Mouse (Mus musculus) liver, postnatal 0 days (tissue): ENCODE data around the gene C1d. TPM values are rescaled to one million over a fixed set of nuclear protein-coding genes. Genes with fewer than 3 reads are reported as not detected.

ENCODE experiments used
- ATAC-seq: fragments of 200-750 bp; cut with Nextera tagmentation; 2 replicates; pipeline ENCODE4 v1.8.0; 2017; ENCODE audit warnings: mild to moderate bottlenecking, moderate library complexity
- DNase-seq: peaks from one replicate; pipeline ENCODE4 v3.0.0-alpha.2; 2016
- H3K27ac ChIP-seq: fragments of 300-500 bp; sonication (generic); 2 replicates; pipeline ENCODE4 v1.5.1; 2014; ENCODE audit warnings: antibody characterized with exemption, moderate library complexity, mild to moderate bottlenecking, low read depth
- H3K27me3 ChIP-seq: fragments of 300-500 bp; sonication (generic); 2 replicates; pipeline ENCODE4 v1.6.1; 2014; ENCODE audit warnings: low read length, control low read depth, mixed read lengths; ENCODE audit not compliant: insufficient read depth
- H3K36me3 ChIP-seq: fragments of 300-500 bp; sonication (generic); replicated peaks from 2 replicates; pipeline ENCODE4 v1.6.1; 2014; ENCODE audit warnings: mild to moderate bottlenecking, control low read depth, low read length, moderate library complexity, mixed read lengths; ENCODE audit not compliant: insufficient read depth
- H3K4me1 ChIP-seq: fragments of 300-500 bp; sonication (generic); 2 replicates; pipeline ENCODE4 v1.6.1; 2014; ENCODE audit warnings: antibody characterized with exemption, mild to moderate bottlenecking, control low read depth; ENCODE audit not compliant: insufficient read depth
- H3K4me2 ChIP-seq: fragments of 300-500 bp; sonication (generic); 2 replicates; pipeline ENCODE4 v1.6.1; 2014; ENCODE audit warnings: low read depth, mild to moderate bottlenecking, low read length, moderate library complexity, mixed read lengths
- H3K4me3 ChIP-seq: fragments of 300-500 bp; sonication (generic); 2 replicates; pipeline ENCODE4 v1.5.1; 2014; ENCODE audit warnings: low read depth, low read length
- H3K9ac ChIP-seq: fragments of 300-500 bp; sonication (generic); replicated peaks from 2 replicates; pipeline ENCODE4 v1.6.1; 2014; ENCODE audit warnings: mild to moderate bottlenecking, moderate library complexity
- H3K9me3 ChIP-seq: fragments of 300-500 bp; sonication (generic); 2 replicates; pipeline ENCODE4 v1.6.1; 2016; ENCODE audit warnings: mild to moderate bottlenecking, control low read depth, low read length, mixed read lengths
- CTCF ChIP-seq: sonication (generic); IDR thresholded peaks from 2 replicates; pipeline ENCODE4 v1.5.1; 2016; ENCODE audit warnings: antibody characterized with exemption, low read depth
- EP300 ChIP-seq: IDR thresholded peaks from 2 replicates; pipeline ENCODE4 v1.6.1; 2016; ENCODE audit warnings: antibody characterized with exemption, low read depth, mild to moderate bottlenecking
- WGBS: fragments of 180-500 bp; shearing (Covaris S2); extraction: QIAGEN DNeasy Blood & Tissue Kit; methylation state at CpG from one replicate; pipeline ENCODE4 v1.1.7; 2014; ENCODE audit not compliant: insufficient replicate concordance; 5-methylcytosine and 5-hydroxymethylcytosine counted together
- polyA plus RNA-seq: library from polyadenylated mRNA; unstranded; fragments of >200 nt; fragmentation: Nextera tagmentation; extraction: Ambion mirVana; gene quantifications from 2 replicates; pipeline ENCODE4 v1.2.1, GENCODE M21; 2015

Gene C1d
- polyA plus RNA-seq = 46.4 and 51.0 TPM in 2 replicates

DNA sequence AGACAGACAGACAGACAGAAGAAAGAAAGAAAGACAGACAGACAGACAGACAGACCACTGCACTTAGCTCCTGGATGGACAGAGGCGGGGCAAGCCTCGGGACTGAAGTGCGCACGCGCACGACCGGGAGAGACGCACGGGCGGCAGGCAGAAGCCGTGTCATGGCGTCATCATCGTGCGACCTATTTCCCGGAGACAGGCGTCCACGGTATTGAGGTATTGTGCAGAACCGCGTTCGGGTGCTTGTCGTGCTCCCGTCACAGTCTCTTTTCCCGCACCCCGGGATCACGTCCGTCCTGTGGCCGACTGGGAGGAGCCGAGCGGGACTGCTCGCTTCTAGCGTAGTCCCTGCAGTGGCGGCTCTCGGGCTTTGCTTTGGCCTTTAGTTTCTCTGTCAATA is at the start of gene C1d:
Gene C1d, plus strand, starts transcription at position 137 of the 400 bp plus-strand sequence.
- Histone ChIP-seq H3K9ac (peak within 1 kb of the TSS; percentile 98), H3K4me1 (peaks cover 12% of the 10 kb centered on the region; the same call in 1 of the 2 replicates), H3K27me3 (no peaks in the 10 kb centered on the region), H3K9me3 (no peaks in the 10 kb centered on the region), H3K27ac (peak within 1 kb of the TSS; percentile 97), H3K4me3 (peak within 1 kb of the TSS; percentile 99), H3K4me2 (peak within 1 kb of the TSS; percentile 77), H3K36me3 (no peaks in the 10 kb centered on the region)
- peak; percentile 95 for DNase-seq
- no peak for TF ChIP-seq CTCF
- TF ChIP-seq EP300 = no peak
- WGBS = under 1% methylated on average over 33 of the region's 33 CpGs
- peak; percentile 97 for ATAC-seq

DNA sequence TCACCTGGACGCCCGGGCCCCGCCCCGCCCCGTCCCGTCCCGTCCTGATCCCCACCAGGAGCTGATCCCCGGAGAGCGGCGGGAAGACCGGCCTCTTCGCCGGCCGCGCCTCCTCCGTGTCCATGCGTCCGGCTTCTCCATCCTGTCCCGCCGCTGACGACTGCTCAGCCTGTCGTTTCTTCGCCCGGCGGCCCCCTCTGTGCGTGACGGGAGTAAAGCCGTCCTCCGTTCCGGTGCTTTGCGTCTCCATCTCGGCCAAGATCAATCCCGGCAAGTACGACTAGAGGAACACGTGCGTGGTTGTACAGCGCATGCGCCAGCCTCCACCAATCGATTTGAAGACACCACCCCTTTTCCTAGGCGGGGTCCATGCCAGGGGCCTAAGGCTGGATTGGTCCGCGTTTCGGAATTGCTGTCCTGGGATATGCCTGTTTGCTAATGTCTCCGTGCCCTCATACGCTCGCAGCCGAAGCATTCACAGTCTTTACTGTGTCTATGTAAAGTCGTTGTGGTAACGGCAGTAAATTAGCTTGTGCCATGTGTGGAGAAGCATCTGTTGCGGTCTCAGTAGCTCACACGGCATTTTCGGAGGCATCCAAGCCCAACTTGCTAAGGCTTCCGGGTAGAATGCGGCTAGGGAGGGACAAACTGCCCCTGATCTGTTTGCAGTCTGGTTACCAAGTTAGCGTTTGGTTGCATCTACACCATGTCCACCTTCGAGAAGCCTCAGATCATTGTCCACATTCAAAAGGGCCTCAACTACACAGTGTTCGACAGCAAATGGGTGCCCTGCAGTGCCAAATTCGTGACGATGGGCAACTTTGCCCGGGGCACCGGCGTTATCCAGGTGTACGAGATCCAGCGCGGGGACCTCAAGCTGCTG is 45.9 kb upstream of the C1d start, which contains the start of gene Pno1:
Gene Pno1, minus strand, starts transcription at position 311 of the 883 bp plus-strand sequence.
- ATAC-seq (peak; percentile 98), DNase-seq (peak; percentile 96)
- Histone ChIP-seq H3K27me3 (no peaks in the 10 kb centered on the region), H3K4me2 (peak within 1 kb of the TSS; percentile 89), H3K27ac (peak within 1 kb of the TSS; percentile 77), H3K9ac (peak within 1 kb of the TSS; percentile 84), H3K4me1 (peaks cover 13% of the 10 kb centered on the region), H3K36me3 (peaks cover 8% of the 10 kb centered on the region), H3K9me3 (no peaks in the 10 kb centered on the region), H3K4me3 (peak within 1 kb of the TSS; percentile 75)
- WGBS = under 1% methylated on average over 65 of the region's 65 CpGs
- TF ChIP-seq EP300 (peak; percentile 93), CTCF (no peak)

DNA sequence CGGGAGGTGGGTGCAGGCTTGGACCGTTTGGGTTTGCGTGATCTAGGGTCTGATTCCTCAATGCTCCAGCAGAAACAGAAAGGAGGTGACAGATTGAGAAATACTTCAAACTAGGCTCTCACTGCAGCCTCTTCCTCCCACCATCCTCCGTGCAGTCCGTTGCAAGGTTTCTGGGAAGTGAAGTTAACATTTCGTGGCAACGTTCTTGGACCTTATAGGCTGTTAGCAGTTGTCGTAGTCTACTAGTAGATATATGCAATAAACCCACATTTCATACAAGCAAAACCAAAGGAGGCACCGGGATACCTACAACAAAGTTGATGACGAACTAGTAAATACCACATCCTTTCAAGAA is 45.3 kb upstream of the C1d start:
- Histone ChIP-seq H3K9ac (peak overlapping the region; percentile 84), H3K4me3 (peak overlapping the region; percentile 75), H3K27ac (peak overlapping the region; percentile 77), H3K36me3 (peaks cover 5% of the 10 kb centered on the region), H3K4me2 (peak overlapping the region; percentile 89), H3K4me1 (peaks cover 13% of the 10 kb centered on the region), H3K27me3 (no peaks in the 10 kb centered on the region), H3K9me3 (no peaks in the 10 kb centered on the region)
- 0 out of 2 replicates have a peak, but pooled peaks have one; percentile 1 for ATAC-seq
- no peak for DNase-seq
- WGBS = under 1% methylated on average over 10 of the region's 10 CpGs
- TF ChIP-seq EP300 = no peak
- no peak for TF ChIP-seq CTCF

DNA sequence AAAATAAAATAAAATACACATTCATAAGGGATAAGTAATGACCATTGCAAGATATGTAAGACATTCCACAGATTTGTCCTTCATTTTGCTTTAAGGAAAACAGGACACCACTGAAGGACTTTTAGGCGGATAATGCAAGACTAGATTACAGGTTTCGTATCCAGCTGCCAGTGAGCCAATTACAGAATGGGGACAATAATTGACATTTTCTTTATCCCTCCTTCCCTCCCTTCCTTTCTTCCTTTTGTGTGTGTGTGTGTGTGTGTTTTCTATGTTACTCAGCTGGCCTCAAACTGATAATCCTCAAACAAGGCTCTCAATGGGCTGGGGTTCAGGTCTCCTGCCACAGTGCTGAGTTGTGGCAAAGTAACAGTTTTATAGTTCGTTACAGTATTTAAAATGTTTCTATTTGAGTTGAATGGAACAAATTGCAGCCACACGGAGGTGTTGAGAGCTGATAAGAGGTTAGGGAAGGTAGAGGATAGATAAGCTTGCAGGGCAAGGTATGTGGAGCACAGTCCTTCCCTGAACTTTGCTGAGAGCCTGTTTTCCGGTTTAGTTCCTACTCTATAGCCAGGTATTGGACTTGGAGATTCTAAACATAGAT is 44.4 kb upstream of the C1d start:
- 35% methylated on average over 5 of the region's 5 CpGs for WGBS
- peak overlapping the region; percentile 89 for H3K4me2 ChIP-seq
- no peak for ATAC-seq
- TF ChIP-seq CTCF (no peak), EP300 (peak; percentile 72; the same call in 1 of the 2 replicates)
- peak overlapping the region; percentile 52 for H3K9ac ChIP-seq
- peaks cover 13% of the 10 kb centered on the region for H3K4me1 ChIP-seq
- peak overlapping the region; percentile 75 for H3K4me3 ChIP-seq
- 0 out of 2 replicates have a peak, but pooled peaks cover 4% of the 10 kb centered on the region for H3K36me3 ChIP-seq
- no peak for DNase-seq
- H3K27ac ChIP-seq = 0 out of 2 replicates have a peak overlapping the region, but pooled peaks have one; percentile 12
- H3K27me3 ChIP-seq = no peaks in the 10 kb centered on the region
- no peaks in the 10 kb centered on the region for H3K9me3 ChIP-seq

DNA sequence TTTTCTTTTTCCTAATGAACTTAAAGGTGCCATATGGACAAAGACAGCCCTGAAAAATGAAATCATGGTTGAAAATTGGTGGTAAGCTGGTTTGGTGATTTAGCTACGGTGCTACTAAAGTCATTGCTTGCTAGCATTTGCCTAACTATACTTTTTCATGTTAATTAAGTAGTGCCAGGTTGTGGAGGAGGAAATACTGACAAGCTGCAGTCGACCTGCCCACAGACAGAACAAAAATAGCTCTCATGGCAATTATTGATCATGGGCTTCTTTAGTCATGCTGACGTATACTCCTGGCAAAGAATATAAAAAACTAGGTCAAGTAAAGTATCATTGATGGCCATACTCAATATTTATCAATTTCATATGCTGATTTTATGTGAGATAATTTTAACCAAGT is 41.9 kb upstream of the C1d start:
- Histone ChIP-seq H3K4me3 (no peak overlapping the region), H3K36me3 (no peaks in the 10 kb centered on the region; the same call in 1 of the 2 replicates), H3K4me1 (peaks cover 11% of the 10 kb centered on the region), H3K9me3 (no peaks in the 10 kb centered on the region), H3K27me3 (no peaks in the 10 kb centered on the region), H3K27ac (no peak overlapping the region), H3K9ac (no peak overlapping the region), H3K4me2 (no peak overlapping the region)
- DNase-seq (no peak), ATAC-seq (no peak)
- TF ChIP-seq EP300 (no peak), CTCF (no peak)
- whole genome bisulfite sequencing = 68% methylated on average over 3 of the region's 3 CpGs

DNA sequence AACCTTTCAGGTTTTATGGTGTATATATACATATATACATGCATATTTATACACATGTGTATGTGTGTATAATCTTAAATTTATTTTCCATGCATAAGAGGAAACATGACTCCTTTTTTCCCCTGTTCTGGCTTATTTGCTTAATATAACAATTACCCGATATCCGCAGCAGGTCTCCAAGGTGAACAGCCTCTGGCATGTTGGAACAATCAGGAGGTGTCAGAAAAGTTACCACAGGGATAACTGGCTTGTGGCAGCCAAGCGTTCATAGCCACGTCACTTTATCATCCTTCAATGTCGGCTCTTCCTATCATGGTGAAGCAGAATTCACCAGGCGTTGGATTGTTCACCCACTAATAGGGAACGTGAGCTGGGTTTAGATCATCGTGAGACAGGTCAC is 36.3 kb upstream of the C1d start:
- H3K36me3 ChIP-seq = peaks cover 25% of the 10 kb centered on the region; the same call in 1 of the 2 replicates
- no peak overlapping the region for H3K9ac ChIP-seq
- ATAC-seq (no peak), DNase-seq (no peak)
- no peaks in the 10 kb centered on the region for H3K9me3 ChIP-seq
- H3K27ac ChIP-seq = no peak overlapping the region
- no peaks in the 10 kb centered on the region for H3K27me3 ChIP-seq
- no peak overlapping the region for H3K4me3 ChIP-seq
- TF ChIP-seq EP300 = no peak
- TF ChIP-seq CTCF = no peak
- no peaks in the 10 kb centered on the region for H3K4me1 ChIP-seq
- no peak overlapping the region for H3K4me2 ChIP-seq
- 88% methylated on average over 8 of the region's 8 CpGs for WGBS
